Mouse (Mus musculus): Measurements from ENCODE around the gene Det1.

Det1 gene

GRCm38 (mm10) chr7:78846737-78847434, at the start of gene Det1:
Gene Det1 (minus strand): TSS chr7:78847263.
- peak; percentile 79 for DNase-seq (ENCODE audit: low read depth, low spot score)

- peak; percentile 93 for DNase-seq (ENCODE audit: low read depth, low spot score)
These were observed 48.7 kb upstream of the Det1 start, which contains the start of gene Aen for GRCm38 (mm10) chr7:78895653-78896333. Gene Aen (plus strand): TSS chr7:78895854.

GRCm38 (mm10) chr7:78895021-78895652, 48.1 kb upstream of the Det1 start:
- no peak for DNase-seq (ENCODE audit: low read depth, low spot score)

GRCm38 (mm10) chr7:78893917-78894316, 46.9 kb upstream of the Det1 start:
- no peak for DNase-seq (ENCODE audit: low read depth, low spot score)

- peak; percentile 57 for DNase-seq (ENCODE audit: low read depth, low spot score)
These were observed 43.6 kb upstream of the Det1 start for GRCm38 (mm10) chr7:78890641-78891040.

DNA sequence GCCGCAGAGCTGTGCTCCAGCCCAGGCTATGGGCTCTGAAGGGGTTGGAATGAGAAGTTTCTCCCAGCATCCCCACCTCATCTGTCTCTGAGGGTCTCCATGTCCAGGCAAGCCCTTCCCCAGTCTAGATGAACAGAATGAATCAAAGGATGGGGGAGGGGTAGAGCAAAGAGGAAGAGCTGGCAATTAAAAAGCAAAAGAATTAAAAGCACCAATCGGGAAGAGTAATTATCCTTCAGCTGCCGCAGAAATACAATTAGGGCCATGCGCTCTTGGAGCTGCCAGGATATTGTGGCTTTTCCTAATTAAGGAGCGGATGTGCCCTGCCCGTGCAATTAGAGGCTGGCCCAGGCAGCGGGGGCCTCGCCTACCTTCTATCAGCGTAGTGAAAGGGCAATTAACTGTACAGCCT, 40.4 kb upstream of the Det1 start:
- no peak for DNase-seq (ENCODE audit: low read depth, low spot score)

GRCm38 (mm10) chr7:78886496-78886895, 39.4 kb upstream of the Det1 start:
- DNase-seq (ENCODE audit: low read depth, low spot score) = no peak

DNA sequence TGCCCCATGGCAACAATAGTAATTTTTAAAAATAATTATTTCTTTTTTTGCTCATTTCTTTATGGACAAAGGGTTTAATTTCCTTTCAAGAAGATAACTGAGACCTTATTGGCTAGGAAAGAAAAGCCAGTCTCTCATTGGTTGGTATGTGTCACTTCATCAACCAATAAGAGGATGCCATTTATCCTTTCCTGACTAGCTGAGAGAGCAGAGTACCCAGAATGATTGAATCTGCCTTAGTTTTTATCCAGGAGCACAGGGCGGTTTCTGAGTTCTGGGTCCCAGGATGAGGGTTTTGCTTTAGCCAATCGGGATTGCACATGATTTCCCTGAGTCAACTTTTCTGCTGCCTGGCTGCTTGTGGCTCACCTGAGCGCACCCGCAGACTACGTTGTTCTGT, 38.3 kb upstream of the Det1 start:
- DNase-seq (ENCODE audit: low read depth, low spot score) = no peak

DNA sequence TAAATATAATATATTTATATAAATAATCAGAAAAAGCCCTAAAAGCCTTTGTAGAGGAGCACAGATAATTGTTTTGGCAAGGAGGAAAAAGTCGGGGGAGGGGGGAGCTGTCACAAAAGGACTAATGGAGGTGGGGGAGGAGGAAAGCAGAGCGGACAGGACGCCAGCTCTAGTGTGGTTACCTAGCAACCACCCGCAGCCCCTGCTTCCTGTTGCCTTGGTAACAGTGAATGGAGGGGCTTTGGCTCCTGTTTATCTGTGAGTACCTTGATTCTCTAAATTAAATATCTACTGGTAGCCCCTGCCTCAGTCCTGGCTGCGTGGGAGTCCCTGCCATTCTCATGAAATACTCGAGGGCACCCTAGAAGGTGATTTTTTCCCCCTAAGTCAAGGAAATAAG, 37.1 kb upstream of the Det1 start:
- no peak for DNase-seq (ENCODE audit: low read depth, low spot score)

DNA sequence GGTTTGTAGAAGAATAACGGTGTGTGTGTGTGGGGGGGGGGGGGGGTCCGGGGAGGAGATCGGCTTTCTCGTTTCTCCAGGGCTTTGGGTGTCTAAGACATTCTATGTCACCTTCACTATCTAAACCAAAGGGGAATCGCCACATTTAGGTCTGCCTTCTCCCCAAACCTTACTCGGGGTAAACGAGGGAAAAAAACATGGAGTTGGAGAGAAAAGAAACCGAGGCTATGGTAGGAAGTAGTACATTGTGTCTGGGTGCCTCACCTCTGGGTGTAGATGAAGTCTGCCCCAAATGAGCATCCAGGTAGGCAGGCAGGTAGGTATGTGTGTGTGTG, 36.6 kb upstream of the Det1 start:
- no peak for DNase-seq (ENCODE audit: low read depth, low spot score)

- DNase-seq (ENCODE audit: low read depth, low spot score) = no peak
These were observed 36.1 kb upstream of the Det1 start for GRCm38 (mm10) chr7:78883016-78883725.

DNA sequence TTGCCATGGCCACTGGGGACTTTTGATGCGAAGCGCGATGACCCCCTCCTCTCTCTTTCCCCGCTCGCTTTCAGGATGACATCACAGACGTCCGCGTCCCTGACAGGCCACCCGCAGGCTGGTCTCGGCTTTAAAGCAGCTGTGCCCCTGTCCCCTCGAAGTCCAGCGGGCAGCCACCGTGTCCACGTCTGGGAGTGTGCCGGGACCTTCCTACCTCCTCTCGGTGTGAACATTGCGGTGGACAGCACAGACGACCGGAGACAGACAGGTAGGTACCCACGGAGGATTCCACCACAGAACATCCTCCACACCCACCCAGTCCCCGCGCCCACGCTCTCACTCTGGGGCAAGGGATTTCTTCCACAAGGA, 35.4 kb upstream of the Det1 start:
- no peak for DNase-seq (ENCODE audit: low read depth, low spot score)

DNA sequence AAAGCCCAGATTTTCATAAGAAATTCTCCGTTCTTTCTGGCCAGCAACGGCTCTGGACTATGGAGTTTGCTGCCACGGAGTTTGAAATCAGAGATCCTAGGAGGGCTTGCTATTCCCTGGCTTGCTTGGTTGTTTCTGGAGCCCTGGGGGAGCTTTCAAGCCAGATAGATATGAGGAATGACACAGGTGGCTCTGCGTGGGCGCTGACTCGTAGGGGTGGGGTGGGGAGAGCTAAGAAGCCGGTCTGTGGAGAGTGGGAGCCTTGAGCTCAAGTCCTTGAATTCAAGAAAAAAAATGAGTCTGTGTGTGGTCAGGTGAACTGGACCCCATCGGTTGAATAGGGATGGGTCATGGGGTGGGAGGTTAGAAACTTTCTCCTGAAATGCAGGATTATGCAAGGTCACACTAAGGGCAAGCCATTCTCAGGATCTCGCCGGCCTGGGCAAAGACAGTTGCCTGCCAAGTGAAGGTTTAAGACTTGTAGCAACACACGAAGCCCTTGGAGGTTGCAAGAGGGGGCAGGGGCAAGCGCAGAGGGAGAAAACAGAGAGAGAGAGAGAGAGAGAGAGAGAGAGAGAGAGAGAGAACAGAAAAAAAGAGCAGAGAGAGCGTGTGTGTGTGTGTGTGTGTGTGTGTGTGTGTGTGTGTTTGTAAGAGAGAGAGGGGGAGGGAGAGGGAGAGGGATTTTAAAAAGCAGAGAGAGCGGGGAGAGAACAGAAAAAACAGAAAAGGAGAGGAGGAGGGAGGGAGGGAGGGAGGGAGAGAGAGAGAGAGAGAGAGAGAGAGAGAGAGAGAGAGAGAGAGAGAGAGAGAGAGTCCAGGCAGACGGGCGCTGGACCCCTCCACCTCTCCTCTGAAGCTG, 34.8 kb upstream of the Det1 start:
- DNase-seq (ENCODE audit: low read depth, low spot score) = no peak

GRCm38 (mm10) chr7:78872831-78873230, 25.8 kb upstream of the Det1 start:
- DNase-seq (ENCODE audit: low read depth, low spot score) = no peak

GRCm38 (mm10) chr7:78872366-78872765, 25.3 kb upstream of the Det1 start:
- DNase-seq (ENCODE audit: low read depth, low spot score) = no peak

GRCm38 (mm10) chr7:78868731-78869130, 21.7 kb upstream of the Det1 start:
- no peak for DNase-seq (ENCODE audit: low read depth, low spot score)

DNA sequence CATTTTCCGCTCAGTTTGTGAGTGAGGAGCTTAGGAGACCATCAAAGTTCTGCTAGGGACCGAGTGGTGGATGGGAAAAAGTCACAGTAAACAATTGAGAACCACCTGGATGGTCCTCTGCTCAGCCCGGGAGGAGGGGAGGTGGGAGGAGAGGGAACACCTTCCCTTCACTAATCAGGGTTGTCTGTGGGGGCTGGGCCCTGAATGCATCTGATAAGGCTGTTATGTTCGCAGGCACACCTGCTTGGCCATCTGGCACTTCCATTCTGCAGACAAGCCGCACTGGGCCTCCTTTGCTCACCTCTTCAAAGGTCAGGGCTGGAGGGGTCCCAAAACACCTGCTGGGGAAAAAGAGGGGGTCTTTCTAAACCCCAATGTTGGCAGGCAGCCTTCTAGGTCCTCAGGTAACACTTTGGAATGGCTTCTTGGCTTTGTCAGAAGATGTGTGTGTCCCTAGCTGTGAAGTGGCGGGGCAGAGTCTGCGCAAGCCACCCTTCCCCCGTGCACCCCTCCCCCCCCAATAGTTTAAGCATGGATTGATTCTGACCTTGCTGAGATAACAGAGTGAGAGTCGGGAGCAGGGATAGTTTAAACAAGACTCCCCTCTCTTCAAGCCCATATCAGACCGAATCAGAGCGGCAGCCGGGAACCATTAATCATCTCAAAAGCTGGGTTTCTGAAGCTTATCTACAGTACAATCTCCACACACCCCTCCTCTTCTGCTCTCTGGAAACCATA, 18.3 kb upstream of the Det1 start:
- DNase-seq (ENCODE audit: low read depth, low spot score) = no peak

DNA sequence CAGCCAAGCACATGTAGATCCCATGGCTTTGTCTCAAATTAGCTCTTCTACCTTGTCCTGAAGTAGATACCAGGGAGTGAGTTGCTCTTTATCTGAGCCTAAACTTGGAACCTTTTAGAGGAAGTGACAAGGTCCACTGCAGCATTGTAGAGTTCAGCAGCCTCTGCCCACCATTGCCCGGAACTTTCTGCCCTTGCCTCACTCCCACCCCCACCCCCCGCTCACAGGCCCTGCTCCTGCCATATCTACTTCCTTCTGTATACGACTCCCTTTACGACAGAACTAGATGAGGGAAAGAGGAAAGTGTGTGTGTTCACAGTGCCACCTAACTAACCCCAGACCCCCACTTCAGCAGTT, 17.4 kb upstream of the Det1 start:
- no peak for DNase-seq (ENCODE audit: low read depth, low spot score)

- DNase-seq (ENCODE audit: low read depth, low spot score) = no peak
These were observed 16.9 kb upstream of the Det1 start for GRCm38 (mm10) chr7:78863796-78864445.

- DNase-seq (ENCODE audit: low read depth, low spot score) = no peak
These were observed 8.1 kb upstream of the Det1 start for GRCm38 (mm10) chr7:78855044-78855655.

All from retina, adult 2 months (tissue).